Mouse (Mus musculus) forebrain, postnatal 0 days (tissue): ENCODE measurements around the gene Capn12. TPM values are rescaled to one million over a fixed set of nuclear protein-coding genes. Genes with fewer than 3 reads are reported as not detected.

Experiments
- ATAC-seq: fragments of 200-750 bp; cut with Nextera tagmentation; 2 replicates; pipeline ENCODE4 v1.8.0; 2017; ENCODE audit warnings: mild to moderate bottlenecking, moderate library complexity
- DNase-seq: peaks from one replicate; pipeline ENCODE4 v3.0.0-alpha.2; 2015
- H3K27ac ChIP-seq: fragments of 300-500 bp; sonication (generic); 2 replicates; pipeline ENCODE4 v1.5.1; 2014; ENCODE audit warnings: low read depth, mild to moderate bottlenecking, antibody characterized with exemption, low read length, moderate library complexity, mixed read lengths
- H3K27me3 ChIP-seq: fragments of 300-500 bp; sonication (generic); 2 replicates; pipeline ENCODE4 v1.6.1; 2014; ENCODE audit warnings: mild to moderate bottlenecking, low read length, mixed read lengths; ENCODE audit not compliant: insufficient read depth
- H3K36me3 ChIP-seq: fragments of 300-500 bp; sonication (generic); 2 replicates; pipeline ENCODE4 v1.6.1; 2014; ENCODE audit warnings: mild to moderate bottlenecking, moderate library complexity; ENCODE audit not compliant: insufficient read depth
- H3K4me1 ChIP-seq: fragments of 300-500 bp; sonication (generic); 2 replicates; pipeline ENCODE4 v1.6.1; 2014; ENCODE audit warnings: antibody characterized with exemption; ENCODE audit not compliant: insufficient read depth
- H3K4me2 ChIP-seq: fragments of 300-500 bp; sonication (generic); 2 replicates; pipeline ENCODE4 v1.6.1; 2014; ENCODE audit warnings: low read depth, mild to moderate bottlenecking, moderate library complexity
- H3K4me3 ChIP-seq: fragments of 300-500 bp; sonication (generic); 2 replicates; pipeline ENCODE4 v1.5.1; 2014; ENCODE audit warnings: low read depth, low read length, mixed read lengths
- H3K9ac ChIP-seq: fragments of 300-500 bp; sonication (generic); 2 replicates; pipeline ENCODE4 v1.6.1; 2014; ENCODE audit warnings: mild to moderate bottlenecking
- H3K9me3 ChIP-seq: fragments of 300-500 bp; sonication (generic); 2 replicates; pipeline ENCODE4 v1.6.1; 2016; ENCODE audit warnings: low read length
- CTCF ChIP-seq: sonication (generic); IDR thresholded peaks from 2 replicates; pipeline ENCODE4 v1.5.1; 2016; ENCODE audit warnings: antibody characterized with exemption, control low read depth, low read depth
- WGBS: fragments of 180-500 bp; shearing (Covaris S2); extraction: QIAGEN DNeasy Blood & Tissue Kit; methylation state at CpG from one replicate; pipeline ENCODE4 v1.1.7; 2014; 5-methylcytosine and 5-hydroxymethylcytosine counted together
- polyA plus RNA-seq: library from polyadenylated mRNA; unstranded; fragments of >200 nt; fragmentation: Nextera tagmentation; extraction: Ambion mirVana; gene quantifications from 2 replicates; pipeline ENCODE4 v1.2.1, GENCODE M21; 2015
- total RNA-seq: library from RNA; depleted of rRNA; stranded (reverse); fragments of >200 nt; gene quantifications from 2 replicates; pipeline ENCODE4 v1.2.3, GENCODE M21; 2014; rRNA removed

The Capn12 gene
- total RNA-seq: not detected in 2 replicates
- polyA plus RNA-seq: 0.09 and 0.27 TPM in 2 replicates

DNA sequence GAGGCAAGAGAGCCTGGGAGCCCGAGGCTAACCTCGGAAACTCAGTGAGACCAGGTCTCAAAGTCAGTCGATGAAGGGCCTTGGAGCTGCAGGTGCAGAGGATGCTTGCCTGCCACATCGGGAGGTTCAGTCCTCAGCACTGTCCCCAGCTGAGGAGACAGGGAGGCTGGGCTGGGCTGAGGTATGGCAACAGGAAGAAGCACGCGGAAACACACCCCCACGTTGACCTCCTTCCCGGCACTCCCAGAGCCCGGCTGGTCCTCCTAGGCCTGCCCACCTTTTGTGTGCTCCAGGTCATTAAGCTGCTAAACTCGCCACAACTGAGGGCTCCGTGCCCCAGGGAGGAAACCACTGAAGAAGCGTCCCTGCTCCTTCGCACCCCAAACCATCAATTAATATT, at the start of gene Capn12:
TSS of gene Capn12 (plus strand) at position 224 of the 400 bp plus-strand sequence.
- Histone ChIP-seq H3K27ac (no peak within 1 kb of the TSS), H3K36me3 (no peaks in the 10 kb centered on the region), H3K9ac (no peak within 1 kb of the TSS), H3K4me2 (no peak within 1 kb of the TSS), H3K9me3 (no peaks in the 10 kb centered on the region), H3K4me3 (no peak within 1 kb of the TSS), H3K27me3 (no peaks in the 10 kb centered on the region), H3K4me1 (no peaks in the 10 kb centered on the region)
- no peak for ATAC-seq
- 36% methylated on average over 13 of the region's 13 CpGs for WGBS
- no peak for DNase-seq
- no peak for TF ChIP-seq CTCF

DNA sequence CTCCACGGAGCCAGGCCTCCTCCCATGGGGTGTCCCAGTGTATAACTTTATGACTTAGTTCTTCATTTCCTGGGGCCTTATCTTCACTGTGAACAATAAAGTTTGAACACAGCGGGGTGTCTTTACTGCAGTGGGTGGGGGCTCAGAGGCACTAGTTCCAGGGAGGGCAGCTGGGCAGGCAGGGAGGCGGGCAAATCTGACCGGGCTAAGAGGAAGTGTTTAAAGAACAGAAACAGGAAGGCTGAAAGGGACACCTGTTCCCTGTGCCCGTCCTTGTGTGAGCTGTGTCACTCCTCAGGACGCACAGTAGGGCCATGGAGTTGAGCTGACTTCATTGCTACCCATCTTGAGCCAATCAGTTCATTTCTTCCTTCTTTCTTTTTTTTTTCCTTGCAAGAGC, 49.1 kb upstream of the Capn12 start:
- peaks cover 27% of the 10 kb centered on the region for H3K36me3 ChIP-seq
- no peak for DNase-seq
- no peak overlapping the region for H3K9ac ChIP-seq
- H3K4me2 ChIP-seq: no peak overlapping the region
- H3K27me3 ChIP-seq: no peaks in the 10 kb centered on the region
- no peak overlapping the region for H3K27ac ChIP-seq
- no peak for TF ChIP-seq CTCF
- H3K4me1 ChIP-seq: no peaks in the 10 kb centered on the region
- H3K4me3 ChIP-seq: no peak overlapping the region
- 73% methylated on average over 6 of the region's 6 CpGs for WGBS
- no peak for ATAC-seq
- H3K9me3 ChIP-seq: no peaks in the 10 kb centered on the region

DNA sequence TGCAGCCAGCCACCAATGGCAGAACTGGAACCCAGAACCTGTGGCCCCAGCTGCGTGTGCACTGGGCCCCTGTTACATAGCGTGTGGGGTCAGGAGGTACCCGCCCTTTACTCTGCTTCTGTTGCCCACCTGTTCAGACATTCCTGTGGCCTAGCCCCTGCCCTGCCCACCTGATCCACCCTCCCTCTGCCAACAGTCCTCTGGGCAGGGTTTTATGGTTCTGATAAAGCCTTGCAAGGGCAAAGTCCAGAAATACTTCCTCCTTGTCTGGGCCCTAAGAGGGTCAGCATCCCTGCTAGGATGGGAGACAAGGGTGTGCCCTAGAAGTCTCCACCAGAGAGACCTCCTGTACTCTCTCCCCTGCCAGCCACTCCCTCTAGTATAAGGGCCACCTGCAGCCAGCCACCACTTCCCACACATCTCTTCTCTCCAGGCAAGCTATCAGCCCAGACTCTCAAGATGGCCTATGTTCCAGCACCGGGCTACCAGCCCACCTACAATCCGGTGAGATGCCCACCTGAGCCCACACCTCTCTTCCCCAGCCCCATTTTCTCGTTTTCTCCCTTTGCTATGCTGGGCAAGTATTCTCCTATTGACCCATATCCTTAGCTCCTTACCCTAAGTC, 47.4 kb upstream of the Capn12 start, which contains the start of gene Lgals4:
TSS of gene Lgals4 (plus strand) at position 132 of the 625 bp plus-strand sequence.
- WGBS: 86% methylated on average over 6 of the region's 6 CpGs
- Histone ChIP-seq H3K27me3 (no peaks in the 10 kb centered on the region), H3K36me3 (peaks cover 27% of the 10 kb centered on the region), H3K9me3 (no peaks in the 10 kb centered on the region), H3K27ac (no peak within 1 kb of the TSS), H3K9ac (no peak within 1 kb of the TSS), H3K4me1 (no peaks in the 10 kb centered on the region), H3K4me2 (no peak within 1 kb of the TSS), H3K4me3 (no peak within 1 kb of the TSS)
- ATAC-seq (no peak), DNase-seq (no peak)
- no peak for TF ChIP-seq CTCF

DNA sequence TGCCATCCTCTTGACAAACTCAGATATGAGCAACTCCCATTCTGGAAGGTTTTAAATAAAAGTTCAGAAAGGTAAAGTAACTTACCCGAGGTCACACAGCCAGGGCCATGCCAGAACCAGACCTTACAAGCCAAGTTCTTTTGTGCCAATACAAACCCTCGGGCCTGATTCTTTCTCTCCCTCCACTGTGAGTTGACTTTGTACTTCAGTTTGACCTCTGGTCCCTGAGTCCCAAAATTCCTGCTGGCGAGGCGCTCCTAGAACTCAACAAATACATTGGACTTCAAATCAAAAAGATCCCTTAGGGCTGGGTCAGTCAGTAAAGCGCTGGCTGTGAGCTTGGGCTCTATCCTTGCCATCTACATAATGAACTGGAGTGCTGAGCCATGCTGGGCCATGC, 44.3 kb upstream of the Capn12 start:
- H3K36me3 ChIP-seq: peaks cover 3% of the 10 kb centered on the region
- TF ChIP-seq CTCF: no peak
- H3K27me3 ChIP-seq: no peaks in the 10 kb centered on the region
- no peak overlapping the region for H3K9ac ChIP-seq
- ATAC-seq (no peak), DNase-seq (no peak)
- no peaks in the 10 kb centered on the region for H3K4me1 ChIP-seq
- H3K4me2 ChIP-seq: no peak overlapping the region
- H3K4me3 ChIP-seq: no peak overlapping the region
- H3K9me3 ChIP-seq: no peaks in the 10 kb centered on the region
- H3K27ac ChIP-seq: no peak overlapping the region
- 81% methylated on average over 5 of the region's 5 CpGs for WGBS

DNA sequence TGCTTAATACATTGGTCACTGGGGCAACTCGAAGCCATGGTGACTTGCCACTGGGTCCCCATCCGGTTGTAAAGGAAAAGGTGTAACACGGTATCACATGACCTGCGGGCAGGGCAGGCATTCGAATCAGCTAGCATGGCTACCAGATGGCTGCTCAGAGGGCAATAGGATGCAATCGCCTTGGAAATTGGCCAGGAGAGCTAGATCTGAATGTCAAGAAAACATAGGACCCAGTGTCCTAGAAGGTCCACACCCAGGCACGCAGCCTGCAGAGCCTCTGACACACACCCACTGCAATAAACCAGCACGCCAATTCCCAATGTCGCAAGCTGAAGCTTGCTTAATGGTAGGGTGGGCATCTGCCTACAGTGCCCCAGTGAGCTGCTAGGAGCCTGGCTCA, 42.9 kb upstream of the Capn12 start:
- TF ChIP-seq CTCF: no peak
- Histone ChIP-seq H3K9ac (no peak overlapping the region), H3K4me2 (no peak overlapping the region), H3K27me3 (no peaks in the 10 kb centered on the region), H3K27ac (no peak overlapping the region), H3K9me3 (no peaks in the 10 kb centered on the region), H3K4me3 (no peak overlapping the region), H3K4me1 (no peaks in the 10 kb centered on the region), H3K36me3 (no peaks in the 10 kb centered on the region)
- 82% methylated on average over 9 of the region's 9 CpGs for WGBS
- no peak for ATAC-seq
- no peak for DNase-seq

DNA sequence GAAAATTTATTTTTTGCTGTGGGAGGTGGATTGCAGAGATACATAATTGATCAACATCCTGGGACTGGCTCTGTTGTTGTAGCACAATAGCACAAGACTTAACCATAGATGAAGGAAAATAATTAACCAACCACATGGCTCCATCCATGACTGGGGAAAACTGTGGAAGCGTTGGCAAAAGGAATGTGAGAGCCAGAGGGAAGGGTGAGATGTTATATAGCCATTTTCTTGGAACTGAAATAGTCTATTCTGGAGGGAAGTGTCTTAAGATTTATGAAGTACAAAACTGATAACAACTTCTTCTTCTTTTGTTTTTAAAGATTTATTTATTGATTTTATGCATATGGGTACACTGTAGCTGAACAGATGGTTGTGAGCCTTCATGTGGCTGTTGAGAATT, 33.9 kb upstream of the Capn12 start:
- 81% methylated on average over 1 of the region's 1 CpGs for WGBS
- no peak for TF ChIP-seq CTCF
- ATAC-seq: no peak

DNA sequence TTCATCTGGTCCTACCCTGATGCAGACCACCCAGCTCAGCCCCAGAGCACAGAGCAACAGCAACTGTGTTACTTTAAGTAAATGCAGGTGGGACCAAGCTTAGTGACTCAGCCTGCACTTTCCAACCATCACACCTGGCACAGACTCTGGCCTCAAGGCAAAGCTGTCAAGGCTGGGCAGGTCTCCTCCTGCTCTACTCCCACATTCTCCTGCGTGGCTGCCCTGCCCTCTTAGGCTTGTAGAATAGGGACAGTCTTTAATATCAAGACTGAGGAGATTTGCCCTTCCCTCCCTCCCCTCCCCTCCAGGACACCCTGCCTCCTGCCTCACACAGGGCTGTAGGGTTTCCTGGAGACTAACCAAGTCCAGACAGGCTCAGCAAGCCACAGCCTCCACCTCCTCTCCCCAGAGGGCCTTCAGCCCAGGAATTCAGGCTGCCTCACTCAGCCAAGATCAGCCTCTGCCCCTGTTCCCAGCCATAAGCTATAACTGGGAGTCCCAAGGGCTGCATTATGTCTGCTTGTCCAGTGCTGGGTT, 31.5 kb upstream of the Capn12 start:
- no peaks in the 10 kb centered on the region for H3K27me3 ChIP-seq
- H3K4me3 ChIP-seq: no peak overlapping the region
- H3K9ac ChIP-seq: no peak overlapping the region
- no peaks in the 10 kb centered on the region for H3K36me3 ChIP-seq
- no peak overlapping the region for H3K27ac ChIP-seq
- no peaks in the 10 kb centered on the region for H3K4me1 ChIP-seq
- DNase-seq (no peak), ATAC-seq (no peak)
- no peak overlapping the region for H3K4me2 ChIP-seq
- no peaks in the 10 kb centered on the region for H3K9me3 ChIP-seq
- WGBS: 43% methylated on average over 1 of the region's 1 CpGs
- no peak for TF ChIP-seq CTCF

More for the DNA sequence above, 33.9 kb upstream of the Capn12 start:
- Histone ChIP-seq H3K4me3 (no peak overlapping the region), H3K27ac (no peak overlapping the region), H3K9me3 (no peaks in the 10 kb centered on the region), H3K4me2 (no peak overlapping the region), H3K27me3 (no peaks in the 10 kb centered on the region), H3K4me1 (no peaks in the 10 kb centered on the region), H3K36me3 (no peaks in the 10 kb centered on the region), H3K9ac (no peak overlapping the region)
- no peak for DNase-seq
